Mouse (Mus musculus): ENCODE measurements at regions not wholly inside any gene's neighbourhood (a gene's known extent, or its start where the extent isn't known, plus 50 kb on each side); places are given as distances from the start of the nearest gene placed in this dataset.
"Not testable (repeated sequence)": the region's sequence is repeated elsewhere in the genome, so short reads cannot be mapped to it uniquely, and the experiment has no call there.

GRCm38 (mm10) chr4:124395966-124396395 is 214.6 kb downstream of the 3100002H09Rik start:
- no peak for DNase-seq (ENCODE audit: low read depth)

- no peak for DNase-seq (ENCODE audit: low read depth)
Observed at GRCm38 (mm10) chr4:124395069-124395965, 215.3 kb downstream of the 3100002H09Rik start.

GRCm38 (mm10) chr4:124393595-124393994 is 217.0 kb downstream of the 3100002H09Rik start:
- no peak for DNase-seq (ENCODE audit: low read depth)

GRCm38 (mm10) chr4:124389067-124389466 is 221.5 kb downstream of the 3100002H09Rik start:
- DNase-seq (ENCODE audit: low read depth), result no peak

GRCm38 (mm10) chr4:124385106-124386055 is 225.2 kb downstream of the 3100002H09Rik start:
- DNase-seq (ENCODE audit: low read depth), result no peak

- DNase-seq (ENCODE audit: low read depth), result no peak
Observed at GRCm38 (mm10) chr4:124376504-124376903, 234.1 kb downstream of the 3100002H09Rik start.

GRCm38 (mm10) chr4:124375581-124375980 is 235.0 kb downstream of the 3100002H09Rik start:
- DNase-seq (ENCODE audit: low read depth), result no peak

- no peak for DNase-seq (ENCODE audit: low read depth)
Observed at GRCm38 (mm10) chr4:124368831-124369230, 241.8 kb downstream of the 3100002H09Rik start.

- no peak for DNase-seq (ENCODE audit: low read depth)
Observed at GRCm38 (mm10) chr4:124368085-124368484, 242.5 kb downstream of the 3100002H09Rik start.

- no peak for DNase-seq (ENCODE audit: low read depth)
Observed at GRCm38 (mm10) chr4:124360578-124360908, 250.1 kb downstream of the 3100002H09Rik start.

GRCm38 (mm10) chr4:124359707-124360577 is 250.7 kb downstream of the 3100002H09Rik start:
- no peak for DNase-seq (ENCODE audit: low read depth)

- not testable (repeated sequence) for DNase-seq (ENCODE audit: low read depth)
Observed at GRCm38 (mm10) chr4:124358456-124358855, 252.1 kb downstream of the 3100002H09Rik start.

- DNase-seq (ENCODE audit: low read depth), result no peak
Observed at GRCm38 (mm10) chr4:124350361-124350760, 260.2 kb downstream of the 3100002H09Rik start.

GRCm38 (mm10) chr4:124349610-124350295 is 260.9 kb downstream of the 3100002H09Rik start:
- DNase-seq (ENCODE audit: low read depth), result no peak

GRCm38 (mm10) chr4:124349055-124349454 is 261.5 kb downstream of the 3100002H09Rik start:
- no peak for DNase-seq (ENCODE audit: low read depth)

GRCm38 (mm10) chr4:124340073-124340472 is 270.5 kb downstream of the 3100002H09Rik start:
- DNase-seq (ENCODE audit: low read depth), result no peak

GRCm38 (mm10) chr4:124335726-124336125 is 274.9 kb downstream of the 3100002H09Rik start:
- DNase-seq (ENCODE audit: low read depth), result no peak

GRCm38 (mm10) chr4:124332974-124333373 is 277.6 kb downstream of the 3100002H09Rik start:
- DNase-seq (ENCODE audit: low read depth), result peak; percentile 28

GRCm38 (mm10) chr4:124332416-124332815 is 278.2 kb downstream of the 3100002H09Rik start:
- no peak for DNase-seq (ENCODE audit: low read depth)

- DNase-seq (ENCODE audit: low read depth), result no peak
Observed at GRCm38 (mm10) chr4:124329107-124329771, 281.4 kb downstream of the 3100002H09Rik start.

Data from 416B (cell line).